Mouse (Mus musculus) cerebellum, adult 2 months (tissue): Measurements from ENCODE around the gene Kmt2e. TPM values are rescaled to one million over a fixed set of nuclear protein-coding genes. Genes with fewer than 3 reads are reported as not detected.

Experiments used
- DNase-seq, 2 experiments: peaks; one replicate each; pipeline ENCODE4 v3.0.0; 2021
- H3K27ac ChIP-seq: fragments of 200-500 bp; 2 replicates; pipeline ENCODE4 v1.5.1; 2012; ENCODE audit warnings: low read length, control low read depth, inconsistent platforms; ENCODE audit not compliant: insufficient read depth
- H3K27me3 ChIP-seq: fragments of 200-500 bp; 2 replicates; pipeline ENCODE4 v1.6.1; 2012; ENCODE audit warnings: inconsistent platforms, mild to moderate bottlenecking, low read length, moderate library complexity; ENCODE audit not compliant: control insufficient read depth, insufficient read depth
- H3K4me1 ChIP-seq: fragments of 200-500 bp; 2 replicates; pipeline ENCODE4 v1.6.1; 2011; ENCODE audit warnings: low read length; ENCODE audit not compliant: control insufficient read depth, insufficient read depth
- H3K4me3 ChIP-seq: fragments of 200-500 bp; replicated peaks from 2 replicates; pipeline ENCODE3; 2011; ENCODE audit warnings: mild to moderate bottlenecking, low read depth, low read length, control low read depth; ENCODE audit not compliant: insufficient read depth
- CTCF ChIP-seq: fragments of 200-500 bp; IDR thresholded peaks from 2 replicates; pipeline ENCODE4 v1.5.1; 2011; ENCODE audit warnings: low read depth, mild to moderate bottlenecking, control low read depth, low read length, moderate library complexity, borderline replicate concordance; ENCODE audit not compliant: insufficient read depth
- POLR2A ChIP-seq: fragments of 200-500 bp; IDR thresholded peaks from 2 replicates; pipeline ENCODE4 v1.6.1; 2011; ENCODE audit warnings: low read length, control low read depth, borderline replicate concordance; ENCODE audit not compliant: insufficient read depth
- WGBS: fragments of 180-500 bp; shearing (Covaris S2); methylation state at CpG from one replicate; pipeline ENCODE4 v1.1.7; 2018; 5-methylcytosine and 5-hydroxymethylcytosine counted together
- polyA plus RNA-seq: library from polyadenylated mRNA; depleted of rRNA; stranded (reverse); fragments of >200 nt; gene quantifications from 2 replicates; pipeline ENCODE4 v1.2.3, GENCODE M21; 2012

The Kmt2e gene
- polyA plus RNA-seq, 1 experiment: 46.6 TPM

GRCm38 (mm10) chr5:23418147-23418781 is 16.0 kb upstream of the Kmt2e start:
- H3K27ac ChIP-seq: peak overlapping the region; percentile 97
- H3K4me3 ChIP-seq: peak overlapping the region; percentile 96
- H3K4me1 ChIP-seq: peaks cover 7% of the 10 kb centered on the region; the same call in 1 of the 2 replicates
- TF ChIP-seq CTCF (no peak), POLR2A (peak; percentile 88)
- H3K27me3 ChIP-seq: no peaks in the 10 kb centered on the region
- DNase-seq: peak; percentile 88
- under 1% methylated on average over 40 of the region's 40 CpGs for WGBS

GRCm38 (mm10) chr5:23418797-23419595 is 15.2 kb upstream of the Kmt2e start:
- 4% methylated on average over 18 of the region's 18 CpGs for WGBS
- no peak for DNase-seq
- TF ChIP-seq POLR2A: no peak
- no peak; the same call in 1 of the 2 replicates for TF ChIP-seq CTCF
- Histone ChIP-seq H3K27ac (peak overlapping the region; percentile 97; the same call in 1 of the 2 replicates), H3K4me1 (peaks cover 7% of the 10 kb centered on the region; the same call in 1 of the 2 replicates), H3K4me3 (peak overlapping the region; percentile 96), H3K27me3 (no peaks in the 10 kb centered on the region)

DNA sequence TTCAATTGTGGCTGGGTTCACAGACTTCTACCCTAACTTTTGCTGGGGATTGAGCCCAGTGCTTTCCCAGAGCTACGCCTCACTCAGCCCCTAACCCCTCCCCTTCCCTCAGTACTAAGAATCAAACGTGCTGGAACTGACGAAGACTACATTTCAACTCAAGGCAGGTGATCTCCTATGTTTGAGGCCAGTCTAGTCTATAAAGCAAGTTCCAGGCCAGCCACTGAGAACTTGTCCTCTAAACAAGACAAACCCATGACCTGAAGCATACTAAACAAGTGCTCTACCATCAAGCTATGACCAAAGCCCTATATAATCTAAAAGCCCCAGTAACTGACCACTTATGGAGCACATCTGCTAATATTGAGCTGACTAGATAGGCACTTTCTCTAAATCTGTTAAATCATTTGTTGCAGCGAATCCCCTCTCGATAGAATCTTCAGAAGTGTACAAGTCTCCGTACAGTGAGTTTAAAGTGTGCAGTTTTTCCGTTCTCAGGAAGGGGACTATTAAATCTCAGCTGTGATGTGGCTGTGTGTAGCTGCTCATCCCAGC is 14.5 kb upstream of the Kmt2e start:
- 48% methylated on average over 7 of the region's 7 CpGs for WGBS
- no peak overlapping the region for H3K4me3 ChIP-seq
- no peak for DNase-seq
- H3K27ac ChIP-seq: no peak overlapping the region
- no peaks in the 10 kb centered on the region for H3K27me3 ChIP-seq
- TF ChIP-seq CTCF (no peak), POLR2A (no peak)
- peaks cover 7% of the 10 kb centered on the region; the same call in 1 of the 2 replicates for H3K4me1 ChIP-seq

DNA sequence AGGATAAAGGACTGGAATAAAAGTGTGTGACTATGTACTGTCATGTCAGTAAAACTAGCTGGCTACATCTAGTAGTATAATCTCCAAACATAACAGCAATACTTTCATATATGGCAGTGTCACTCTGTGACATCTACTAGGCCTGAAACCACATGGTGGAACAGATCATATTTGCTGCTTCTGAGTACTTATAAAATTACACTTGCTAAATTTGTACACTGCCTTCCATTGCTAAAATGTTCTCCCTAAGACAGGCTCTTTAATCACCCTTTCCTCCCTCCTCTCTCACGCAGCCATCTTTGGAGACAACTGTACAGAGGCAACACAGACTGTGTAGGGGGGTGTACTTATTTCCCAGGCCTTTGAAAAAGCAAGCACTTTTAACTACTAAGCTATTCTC is 13.8 kb upstream of the Kmt2e start:
- TF ChIP-seq POLR2A (no peak), CTCF (no peak)
- 55% methylated on average over 1 of the region's 1 CpGs for WGBS
- H3K27me3 ChIP-seq: no peaks in the 10 kb centered on the region
- H3K4me3 ChIP-seq: no peak overlapping the region
- H3K4me1 ChIP-seq: peaks cover 7% of the 10 kb centered on the region; the same call in 1 of the 2 replicates
- H3K27ac ChIP-seq: no peak overlapping the region
- DNase-seq: no peak

- Histone ChIP-seq H3K4me1 (peaks cover 4% of the 10 kb centered on the region; the same call in 1 of the 2 replicates), H3K27ac (no peak overlapping the region), H3K4me3 (no peak overlapping the region), H3K27me3 (no peaks in the 10 kb centered on the region)
- WGBS: 90% methylated on average over 2 of the region's 2 CpGs
- DNase-seq: no peak
- TF ChIP-seq CTCF (no peak), POLR2A (no peak)
Observed at GRCm38 (mm10) chr5:23421440-23421839, 12.8 kb upstream of the Kmt2e start.

DNA sequence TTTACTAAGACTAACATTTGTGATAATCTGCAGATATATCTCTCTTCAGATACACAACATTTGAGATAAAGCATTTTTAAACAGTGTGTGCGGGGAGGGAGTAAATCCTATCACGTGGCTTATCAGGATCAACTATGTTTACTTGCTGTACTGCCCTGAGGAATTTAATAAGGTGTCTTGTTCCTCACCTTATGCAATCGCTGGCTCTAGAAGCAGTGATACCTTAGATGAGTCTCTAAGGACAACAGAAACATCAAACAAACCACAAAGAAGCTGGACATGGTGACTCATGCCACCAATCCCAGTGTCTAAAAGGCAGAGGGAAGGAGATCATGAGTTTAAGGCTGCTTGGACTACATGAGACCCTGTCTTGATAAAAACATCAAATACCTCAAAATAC is 11.2 kb upstream of the Kmt2e start:
- H3K27ac ChIP-seq: no peak overlapping the region
- no peak overlapping the region for H3K4me3 ChIP-seq
- 78% methylated on average over 3 of the region's 3 CpGs for WGBS
- TF ChIP-seq POLR2A (no peak), CTCF (no peak)
- DNase-seq: no peak
- peaks cover 13% of the 10 kb centered on the region; the same call in 1 of the 2 replicates for H3K4me1 ChIP-seq
- H3K27me3 ChIP-seq: no peaks in the 10 kb centered on the region

GRCm38 (mm10) chr5:23427501-23427900 is 6.7 kb upstream of the Kmt2e start:
- DNase-seq: no peak
- no peaks in the 10 kb centered on the region for H3K27me3 ChIP-seq
- no peak overlapping the region for H3K4me3 ChIP-seq
- TF ChIP-seq POLR2A (no peak), CTCF (no peak)
- 2% methylated on average over 1 of the region's 1 CpGs for WGBS
- peaks cover 11% of the 10 kb centered on the region; the same call in 1 of the 2 replicates for H3K4me1 ChIP-seq
- no peak overlapping the region for H3K27ac ChIP-seq
